Mouse (Mus musculus) layer of hippocampus, adult 2 months (tissue): Measurements from ENCODE around the gene Pip4k2c. TPM values are rescaled to one million over a fixed set of nuclear protein-coding genes. Genes with fewer than 3 reads are reported as not detected.
"Not testable (repeated sequence)": the region's sequence is repeated elsewhere in the genome, so short reads cannot be mapped to it uniquely, and the experiment has no call there.

Experiments used
- DNase-seq, 2 experiments: peaks; one replicate each; pipeline ENCODE4 v3.0.0; 2022; ENCODE audit warnings: low spot score in 2 of 2
- H3K27ac ChIP-seq: fragments of 200-600 bp; 2 replicates; pipeline ENCODE4 v1.8.1; 2022
- H3K4me3 ChIP-seq: fragments of 200-600 bp; 2 replicates; pipeline ENCODE4 v1.8.1; 2022; ENCODE audit warnings: mild to moderate bottlenecking
- CTCF ChIP-seq: fragments of 200-600 bp; conservative IDR thresholded peaks from 2 replicates; pipeline ENCODE4 v1.8.1; 2022; ENCODE audit warnings: antibody characterized with exemption, mild to moderate bottlenecking, moderate library complexity
- total RNA-seq, 2 experiments: library from RNA; stranded (reverse); gene quantifications; 2 replicates each; pipeline ENCODE4 v1.2.3; 2021

Pip4k2c gene
- total RNA-seq, 2 experiments from 2014 or later: 98.0 to 98.6 TPM

DNA sequence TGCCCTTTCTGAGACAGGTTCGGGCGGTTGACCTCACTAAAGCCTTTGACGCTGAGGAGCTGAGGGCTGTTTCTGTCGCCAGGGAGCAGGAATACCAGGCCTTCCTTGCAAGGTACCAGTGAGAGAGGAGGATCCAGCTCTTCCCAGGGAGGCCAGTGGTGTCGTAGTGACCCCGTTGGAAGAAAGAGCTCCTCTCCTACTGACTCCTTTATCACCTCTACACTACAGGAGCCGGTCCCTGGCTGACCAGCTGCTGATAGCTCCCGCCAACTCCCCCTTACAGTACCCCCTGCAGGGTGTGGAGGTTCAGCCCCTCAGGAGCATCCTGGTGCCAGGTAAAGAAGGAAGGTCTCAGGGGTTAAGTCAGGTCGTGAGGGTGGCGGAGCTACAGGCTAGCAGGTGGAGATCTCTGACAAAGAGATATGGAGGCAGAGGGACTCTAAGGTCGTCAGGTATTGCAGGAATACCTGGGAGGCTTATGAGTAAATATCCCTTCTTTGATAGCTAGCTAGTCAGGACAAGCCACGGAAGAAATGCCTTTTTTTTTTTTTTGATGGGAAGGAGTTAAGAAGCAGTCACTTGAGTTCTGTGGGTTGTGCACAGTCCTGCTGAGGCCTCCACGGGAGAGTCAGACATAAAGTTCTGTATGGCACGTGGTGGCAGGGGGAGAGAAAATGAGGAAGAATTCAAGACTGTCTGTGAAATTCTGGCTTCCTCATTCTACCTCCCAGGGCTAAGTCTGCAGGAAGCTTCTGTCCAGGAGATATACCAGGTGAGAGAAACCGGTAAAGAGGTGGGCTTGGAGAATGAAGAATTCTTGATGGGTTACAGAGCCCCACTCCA is 44.4 kb downstream of the Pip4k2c start:
- DNase-seq: no peak

DNA sequence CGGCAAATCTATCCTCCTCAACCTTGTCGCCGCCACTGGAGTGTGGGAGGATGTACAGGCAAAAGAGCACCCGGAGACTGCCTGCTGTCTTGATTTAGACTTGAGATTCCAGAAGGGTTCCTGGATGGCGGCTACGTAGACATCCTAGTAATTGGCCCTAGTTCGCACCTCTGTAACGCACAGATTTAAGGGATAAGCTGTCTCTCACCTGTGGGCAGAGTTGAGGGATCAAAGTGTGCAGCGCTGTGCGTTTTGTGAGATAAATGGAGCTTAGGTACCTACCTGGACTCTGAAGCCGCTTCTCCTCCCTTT is 45.0 kb downstream of the Pip4k2c start:
- Histone ChIP-seq H3K4me3 (peak overlapping the region; percentile 88), H3K27ac (peak overlapping the region; percentile 99)
- no peak for TF ChIP-seq CTCF
- no peak for DNase-seq

More for the DNA sequence above, 44.4 kb downstream of the Pip4k2c start:
- peak overlapping the region; percentile 99 for H3K27ac ChIP-seq
- no peak for TF ChIP-seq CTCF
- H3K4me3 ChIP-seq: peak overlapping the region; percentile 88

DNA sequence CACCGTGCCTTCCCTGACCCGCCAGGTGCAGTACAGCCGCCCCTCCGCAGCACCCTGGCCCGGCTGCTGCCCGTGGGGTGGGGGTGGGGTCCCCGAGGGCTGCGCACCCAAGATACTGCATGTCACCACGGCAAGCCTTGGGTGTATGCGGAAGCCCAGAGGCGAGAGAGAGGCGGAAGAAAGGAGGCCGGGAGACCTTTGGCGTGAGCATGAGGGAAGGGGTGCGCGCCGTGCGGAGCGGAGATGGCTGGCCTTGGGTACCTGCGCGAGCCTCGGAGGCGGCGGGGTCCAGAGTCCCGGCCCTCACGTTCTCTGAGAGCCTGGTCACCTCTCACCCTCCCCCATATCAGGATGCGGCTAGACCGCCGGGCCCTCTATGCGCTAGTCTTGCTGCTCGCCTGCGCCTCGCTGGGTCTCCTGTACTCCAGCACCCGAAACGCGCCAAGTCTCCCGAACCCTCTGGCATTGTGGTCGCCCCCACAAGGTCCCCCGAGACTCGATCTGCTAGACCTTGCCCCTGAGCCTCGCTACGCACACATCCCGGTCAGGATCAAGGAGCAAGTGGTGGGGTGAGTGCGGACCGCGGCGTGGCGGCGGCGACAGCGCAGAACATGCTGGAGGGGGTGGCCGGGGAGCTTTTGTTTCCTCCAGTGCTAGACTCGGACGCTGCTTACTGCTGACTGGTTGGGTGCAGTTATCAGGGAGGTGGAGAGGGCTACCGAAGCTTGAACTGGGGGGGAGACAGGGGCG is 45.6 kb downstream of the Pip4k2c start:
- DNase-seq: no peak
- H3K27ac ChIP-seq: peak overlapping the region; percentile 99
- H3K4me3 ChIP-seq: peak overlapping the region; percentile 88
- TF ChIP-seq CTCF: no peak

DNA sequence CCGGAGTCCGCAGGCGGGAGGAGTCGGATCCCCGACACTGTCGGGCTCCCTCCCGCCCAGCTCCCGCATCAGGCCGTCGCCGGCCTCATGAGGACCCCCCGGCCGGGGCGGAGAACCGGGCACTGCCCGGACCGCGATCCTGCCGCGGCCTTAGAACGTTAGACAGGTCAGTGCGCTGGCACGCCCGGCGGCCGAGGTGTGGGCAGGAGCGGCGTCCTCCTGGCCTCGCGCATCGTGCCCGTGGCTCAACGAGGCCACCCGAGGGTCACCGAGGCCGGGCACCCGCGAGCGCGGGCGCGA is 46.1 kb downstream of the Pip4k2c start:
- Histone ChIP-seq H3K4me3 (peak overlapping the region; percentile 88), H3K27ac (peak overlapping the region; percentile 99)
- no peak for TF ChIP-seq CTCF
- no peak for DNase-seq

DNA sequence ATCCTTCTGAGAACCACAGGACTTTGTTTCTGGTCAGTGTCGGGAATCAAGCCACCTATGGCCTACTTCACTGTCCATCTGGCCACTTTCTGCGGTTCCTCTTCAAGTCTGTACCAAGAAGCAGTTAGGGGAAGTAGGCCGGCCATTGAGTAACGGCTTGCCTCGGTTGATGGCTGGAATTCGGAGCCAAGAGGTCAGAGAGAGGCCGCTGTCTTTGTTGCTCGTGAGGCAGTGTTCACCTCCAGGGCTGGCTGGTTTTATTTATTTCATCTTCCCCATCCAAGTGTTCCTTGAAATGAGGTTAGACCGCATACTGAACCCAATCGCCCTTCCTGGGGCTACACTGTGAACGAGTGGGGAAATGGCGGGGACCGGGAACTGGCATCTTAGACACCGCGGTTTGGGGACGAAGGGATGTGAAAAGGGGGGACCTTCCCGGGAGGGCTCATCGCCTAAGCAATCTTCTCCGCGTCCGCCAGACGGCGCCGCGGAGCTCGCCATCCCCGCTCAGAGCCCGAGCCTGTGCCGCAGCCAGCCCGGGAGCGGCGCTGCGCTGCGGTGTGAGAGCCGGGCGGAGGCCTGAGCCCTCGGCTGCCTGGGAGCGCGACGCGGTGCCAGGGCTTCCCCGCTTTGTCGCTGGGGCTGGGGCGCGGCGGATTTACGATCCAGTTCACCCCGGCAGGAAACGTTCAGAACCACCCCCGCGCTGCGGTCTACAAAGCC is 46.6 kb downstream of the Pip4k2c start, which contains the start of gene B4galnt1:
Gene B4galnt1, plus strand, starts transcription at position 595 of the 723 bp plus-strand sequence.
- peak; percentile 99 for TF ChIP-seq CTCF
- Histone ChIP-seq H3K4me3 (peak within 1 kb of the TSS; percentile 88), H3K27ac (peak within 1 kb of the TSS; percentile 99)
- DNase-seq: peak; percentile 79 to 86

DNA sequence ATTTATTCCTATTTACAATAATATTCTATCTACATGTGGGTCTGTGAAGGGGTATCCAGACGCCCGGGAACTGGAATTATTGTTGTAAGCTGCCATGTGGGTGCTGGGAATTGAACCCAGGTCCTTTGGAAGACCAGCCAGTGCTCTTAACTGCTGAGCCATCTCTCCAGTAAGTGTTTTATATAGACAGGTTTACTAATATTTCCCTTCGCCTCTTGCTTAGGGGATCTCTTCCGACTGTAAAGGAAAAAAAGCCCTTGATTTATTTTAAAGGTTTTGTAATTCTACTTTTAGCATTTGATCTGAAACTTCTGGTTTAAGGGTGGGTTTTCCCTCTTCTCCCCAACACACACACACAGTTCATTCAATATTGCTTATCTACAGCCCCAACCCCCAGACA is 47.2 kb downstream of the Pip4k2c start:
- peak overlapping the region; percentile 99 for H3K27ac ChIP-seq
- no peak overlapping the region for H3K4me3 ChIP-seq
- no peak for DNase-seq
- no peak for TF ChIP-seq CTCF

DNA sequence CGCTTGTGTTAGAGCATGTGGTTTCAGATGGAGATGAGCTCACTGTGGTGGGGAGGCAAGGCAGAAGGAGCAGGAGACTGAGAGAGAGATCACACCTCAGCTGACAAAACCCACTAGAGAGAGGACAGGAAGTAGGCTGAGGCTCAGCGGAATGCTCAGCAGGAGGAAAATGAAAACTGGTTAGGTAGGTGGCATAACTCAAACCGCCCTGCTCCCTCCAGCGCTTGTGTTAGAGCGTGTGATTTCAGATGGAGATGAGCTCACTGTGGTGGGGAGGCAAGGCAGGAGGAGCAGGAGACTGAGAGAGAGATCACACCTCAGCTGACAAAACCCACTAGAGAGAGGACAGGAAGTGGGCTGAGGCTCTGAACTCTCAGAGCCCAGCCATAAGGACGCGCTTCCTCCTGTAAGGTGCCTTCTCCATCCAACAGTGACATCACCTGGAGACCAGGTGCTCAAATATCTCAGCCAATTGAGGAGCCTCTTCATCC is 48.6 kb downstream of the Pip4k2c start:
- peak overlapping the region; percentile 77 for H3K27ac ChIP-seq
- not testable (repeated sequence) for H3K4me3 ChIP-seq, DNase-seq

DNA sequence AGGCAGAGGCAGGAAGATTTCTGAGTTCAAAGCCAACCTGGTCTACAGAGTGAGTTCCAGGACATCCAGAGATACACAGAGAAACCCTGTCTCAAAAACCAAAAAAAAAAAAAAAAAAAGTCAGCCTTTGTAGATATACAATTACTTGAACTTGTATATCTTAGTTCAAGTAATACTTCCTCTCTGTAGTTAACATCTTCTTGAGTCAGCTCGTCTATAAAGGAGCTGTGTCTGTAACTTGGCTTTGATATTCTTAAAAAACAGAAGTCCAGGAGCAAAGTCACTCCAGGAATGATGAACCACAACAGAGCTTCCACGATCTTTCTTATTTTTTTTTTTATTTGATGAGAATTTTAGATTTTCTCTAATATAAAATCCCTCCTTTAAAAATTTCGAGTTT is 50.7 kb downstream of the Pip4k2c start:
- H3K4me3 ChIP-seq: no peak overlapping the region
- no peak for TF ChIP-seq CTCF
- H3K27ac ChIP-seq: peak overlapping the region; percentile 67; the same call in 1 of the 2 replicates
- DNase-seq: no peak

DNA sequence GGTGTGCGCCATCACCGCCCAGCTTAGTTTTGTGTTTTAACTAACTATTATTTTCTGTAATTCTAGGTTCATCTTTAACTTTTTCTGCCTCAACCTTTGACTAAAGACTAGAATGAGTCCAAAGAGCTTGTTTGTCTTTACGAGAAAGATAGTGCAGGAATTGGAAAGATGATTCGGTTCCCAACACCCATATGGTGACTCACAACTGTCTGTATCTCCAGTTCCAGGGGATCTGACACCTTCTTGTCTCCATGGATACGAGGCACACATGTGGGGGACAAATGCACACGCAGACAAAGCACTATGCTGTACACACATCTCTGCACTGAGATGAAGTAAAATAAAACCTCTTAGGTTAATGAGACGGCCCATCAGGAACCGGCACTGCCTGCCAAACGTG is 51.3 kb downstream of the Pip4k2c start:
- no peak for TF ChIP-seq CTCF
- no peak overlapping the region for H3K4me3 ChIP-seq
- H3K27ac ChIP-seq: peak overlapping the region; percentile 67; the same call in 1 of the 2 replicates
- DNase-seq: no peak

DNA sequence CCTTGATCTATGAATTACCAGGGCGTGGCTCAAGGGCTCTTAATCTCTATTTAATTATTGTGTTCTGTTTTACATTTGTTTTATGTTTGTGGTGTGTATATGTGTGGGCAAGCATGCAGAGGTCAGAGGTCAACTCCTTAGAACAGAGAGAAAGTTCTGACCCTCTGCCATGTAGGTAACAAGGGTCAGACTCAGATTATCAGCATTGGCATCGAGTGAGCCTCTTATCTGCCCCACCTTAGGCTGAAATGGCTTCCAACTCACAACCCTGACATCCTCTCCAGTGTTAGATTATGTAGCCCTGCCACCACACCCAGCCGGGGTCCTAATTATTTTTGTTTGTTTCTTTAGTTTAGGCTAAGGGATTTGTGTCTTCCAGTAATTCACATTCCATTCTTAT is 52.9 kb downstream of the Pip4k2c start:
- no peak for DNase-seq
- Histone ChIP-seq H3K4me3 (no peak overlapping the region), H3K27ac (no peak overlapping the region)
- TF ChIP-seq CTCF: no peak

DNA sequence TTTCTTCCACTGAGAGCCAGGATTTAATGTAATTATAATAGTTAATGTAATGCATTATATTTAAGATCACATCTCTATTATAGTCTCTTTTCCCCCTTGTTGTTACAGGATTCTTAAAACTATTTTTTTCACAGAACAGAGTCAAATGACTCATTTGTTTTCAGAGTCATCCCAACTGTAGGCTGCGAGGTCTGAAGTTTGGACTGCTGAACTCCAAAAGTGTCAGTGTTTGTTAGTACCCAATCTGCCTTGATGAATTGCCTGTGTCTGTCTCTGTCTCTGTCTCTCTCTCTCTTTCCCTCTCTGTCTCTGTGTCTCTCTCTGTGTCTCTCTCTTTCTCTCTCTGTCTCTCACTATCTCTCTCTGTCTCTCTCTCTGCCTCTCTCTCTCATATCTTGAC is 54.9 kb downstream of the Pip4k2c start:
- no peak overlapping the region for H3K4me3 ChIP-seq
- H3K27ac ChIP-seq: no peak overlapping the region
- no peak for TF ChIP-seq CTCF
- no peak for DNase-seq

DNA sequence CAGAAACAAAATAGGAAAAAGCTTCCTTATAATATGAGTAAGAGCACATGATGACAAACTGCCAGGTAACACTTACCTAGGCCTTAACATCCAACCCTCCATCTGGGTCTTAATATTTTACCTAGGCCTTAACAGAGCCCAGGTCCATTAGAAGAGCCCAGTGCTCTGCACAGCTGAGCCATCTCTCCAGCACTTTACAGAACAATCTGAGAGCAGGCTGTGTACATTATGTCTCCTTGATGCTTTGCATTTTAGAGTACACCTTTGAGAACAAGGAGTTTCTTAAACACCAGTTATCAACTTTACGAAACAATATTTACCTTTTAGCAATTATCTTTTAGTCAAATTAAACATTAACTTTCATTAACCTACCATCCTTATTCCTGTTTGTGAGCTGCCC is 55.3 kb downstream of the Pip4k2c start:
- Histone ChIP-seq H3K4me3 (no peak overlapping the region), H3K27ac (no peak overlapping the region)
- DNase-seq: no peak
- no peak for TF ChIP-seq CTCF

DNA sequence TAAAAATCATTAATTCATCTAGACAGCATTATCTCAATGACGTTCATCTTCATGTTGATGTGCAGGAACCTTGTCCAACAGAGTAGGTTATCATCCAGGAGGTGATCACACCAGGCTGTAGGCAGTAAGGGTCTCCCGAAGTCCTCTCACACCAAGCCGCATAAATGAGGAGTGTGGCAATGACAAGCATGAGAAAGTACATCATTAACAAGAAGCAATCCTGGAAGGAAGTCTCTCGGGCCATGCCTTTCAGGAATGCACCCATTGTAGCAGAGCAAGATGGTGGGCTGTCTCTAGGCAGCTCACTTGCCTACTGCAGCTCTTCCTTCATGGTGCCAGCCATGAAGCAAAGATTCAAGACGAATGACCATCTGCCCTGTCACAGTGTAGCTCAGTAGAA is 56.7 kb downstream of the Pip4k2c start:
- Histone ChIP-seq H3K4me3 (no peak overlapping the region), H3K27ac (no peak overlapping the region)
- no peak for TF ChIP-seq CTCF
- no peak for DNase-seq
